Mouse (Mus musculus): ENCODE results near the gene Kcnj3.

- TF ChIP-seq CTCF (IDR thresholded peaks at IDR 0.05; ENCODE audit: borderline replicate concordance, insufficient read depth, low read length), result no peak
- TF ChIP-seq POLR2A (IDR thresholded peaks at IDR 0.05; ENCODE audit: low read depth, low read length), result no peak
These were observed 2.2 kb downstream of the Kcnj3 start for GRCm38 (mm10) chr2:55437977-55438376.
